Mouse (Mus musculus): Measurements from ENCODE around the gene Mrpl18.
"Not testable (repeated sequence)": the region's sequence is repeated elsewhere in the genome, so short reads cannot be mapped to it uniquely, and the experiment has no call there.

Mrpl18 gene

GRCm38 (mm10) chr17:12915881-12916583 lies at the start of gene Mrpl18:
Mrpl18 (minus strand) TSS chr17:12916345.
- DNase-seq (ENCODE audit: low spot score), result peak; percentile 99

GRCm38 (mm10) chr17:12963476-12963875 lies 47.3 kb upstream of the Mrpl18 start:
- DNase-seq (ENCODE audit: low spot score), result no peak

GRCm38 (mm10) chr17:12960331-12960873 lies 44.3 kb upstream of the Mrpl18 start, which contains the start of gene Acat2:
Acat2 (minus strand) TSS chr17:12960747.
- peak; percentile 94 for DNase-seq (ENCODE audit: low spot score)

GRCm38 (mm10) chr17:12959377-12959776 lies 43.2 kb upstream of the Mrpl18 start:
- DNase-seq (ENCODE audit: low spot score), result not testable (repeated sequence)

GRCm38 (mm10) chr17:12956664-12957063 lies 40.5 kb upstream of the Mrpl18 start:
- DNase-seq (ENCODE audit: low spot score), result no peak

- no peak for DNase-seq (ENCODE audit: low spot score)
These were observed 33.5 kb upstream of the Mrpl18 start for GRCm38 (mm10) chr17:12949669-12950068.

GRCm38 (mm10) chr17:12942459-12943162 lies 26.5 kb upstream of the Mrpl18 start:
- no peak for DNase-seq (ENCODE audit: low spot score)

- no peak for DNase-seq (ENCODE audit: low spot score)
These were observed 25.6 kb upstream of the Mrpl18 start for GRCm38 (mm10) chr17:12941543-12942260.

- no peak for DNase-seq (ENCODE audit: low spot score)
These were observed 24.1 kb upstream of the Mrpl18 start, which contains the start of gene Acat3 for GRCm38 (mm10) chr17:12940151-12940805. Acat3 (minus strand) TSS chr17:12940600.

- DNase-seq (ENCODE audit: low spot score), result not testable (repeated sequence)
These were observed 23.4 kb upstream of the Mrpl18 start for GRCm38 (mm10) chr17:12939377-12940148.

GRCm38 (mm10) chr17:12938077-12938476 lies 21.9 kb upstream of the Mrpl18 start:
- no peak for DNase-seq (ENCODE audit: low spot score)

GRCm38 (mm10) chr17:12937412-12937970 lies 21.3 kb upstream of the Mrpl18 start:
- no peak for DNase-seq (ENCODE audit: low spot score)

GRCm38 (mm10) chr17:12935719-12936118 lies 19.6 kb upstream of the Mrpl18 start:
- no peak for DNase-seq (ENCODE audit: low spot score)

GRCm38 (mm10) chr17:12931576-12931975 lies 15.4 kb upstream of the Mrpl18 start:
- DNase-seq (ENCODE audit: low spot score), result not testable (repeated sequence)

GRCm38 (mm10) chr17:12925703-12926180 lies 9.6 kb upstream of the Mrpl18 start:
- no peak for DNase-seq (ENCODE audit: low spot score)

- DNase-seq (ENCODE audit: low spot score), result no peak
These were observed 8.9 kb upstream of the Mrpl18 start for GRCm38 (mm10) chr17:12925001-12925400.

- DNase-seq (ENCODE audit: low spot score), result no peak
These were observed 4.9 kb upstream of the Mrpl18 start for GRCm38 (mm10) chr17:12921073-12921472.

- DNase-seq (ENCODE audit: low spot score), result peak; percentile 55
These were observed 639 bp upstream of the Mrpl18 start for GRCm38 (mm10) chr17:12916588-12917380.

GRCm38 (mm10) chr17:12915488-12915880 lies 661 bp downstream of the Mrpl18 start, which contains the start of gene Tcp1:
Tcp1 (plus strand) TSS chr17:12915701.
- DNase-seq (ENCODE audit: low spot score), result no peak

- DNase-seq (ENCODE audit: low spot score), result no peak
These were observed 5.8 kb downstream of the Mrpl18 start for GRCm38 (mm10) chr17:12910391-12910790.
